Mouse (Mus musculus) bone marrow macrophage, adult 2 months (primary cell): ENCODE measurements around the gene Slc35e4. TPM values are rescaled to one million over a fixed set of nuclear protein-coding genes. Genes with fewer than 3 reads are reported as not detected.

Experiments used
- H3K27ac ChIP-seq: 2 replicates; pipeline ENCODE4 v1.5.1; 2012; ENCODE audit warnings: low read depth, low read length; ENCODE audit not compliant: insufficient read depth
- H3K4me1 ChIP-seq: 2 replicates; pipeline ENCODE4 v1.6.1; 2012; ENCODE audit warnings: low read length; ENCODE audit not compliant: control insufficient read depth, insufficient read depth
- H3K4me3 ChIP-seq: 2 replicates; pipeline ENCODE4 v1.5.1; 2012; ENCODE audit warnings: mild to moderate bottlenecking, low read length, moderate library complexity; ENCODE audit not compliant: insufficient read depth
- CTCF ChIP-seq: IDR thresholded peaks from 2 replicates; pipeline ENCODE4 v1.5.1; 2012; ENCODE audit warnings: low read depth, mild to moderate bottlenecking, low read length, moderate library complexity
- POLR2A ChIP-seq: IDR thresholded peaks from 2 replicates; pipeline ENCODE4 v1.6.1; 2012; ENCODE audit warnings: mild to moderate bottlenecking, low read depth, low read length, borderline replicate concordance
- polyA plus RNA-seq: library from polyadenylated mRNA; stranded (reverse); fragments of >200 nt; gene quantifications from 2 replicates; pipeline ENCODE4 v1.2.4, GENCODE M21; 2012; ENCODE audit not compliant: missing spikeins, insufficient read depth, insufficient read length

Slc35e4 gene
- polyA plus RNA-seq, 1 experiment = 9.7 TPM

- no peak for TF ChIP-seq POLR2A
- no peak for TF ChIP-seq CTCF
- Histone ChIP-seq H3K27ac (no peak overlapping the region), H3K4me3 (no peak overlapping the region), H3K4me1 (0 out of 2 replicates have a peak, but pooled peaks cover 4% of the 10 kb centered on the region)
Measured at GRCm38 (mm10) chr11:3936318-3936717, 21.9 kb upstream of the Slc35e4 start.

- TF ChIP-seq POLR2A = no peak
- TF ChIP-seq CTCF = no peak
- Histone ChIP-seq H3K27ac (no peak overlapping the region), H3K4me1 (peaks cover 13% of the 10 kb centered on the region), H3K4me3 (no peak overlapping the region)
Measured at GRCm38 (mm10) chr11:3935135-3935534, 20.7 kb upstream of the Slc35e4 start.

- H3K4me1 ChIP-seq = peaks cover 21% of the 10 kb centered on the region
- H3K27ac ChIP-seq = no peak overlapping the region
- TF ChIP-seq POLR2A (no peak), CTCF (no peak)
- H3K4me3 ChIP-seq = no peak overlapping the region
Measured at GRCm38 (mm10) chr11:3933756-3934285, 19.4 kb upstream of the Slc35e4 start.

- Histone ChIP-seq H3K27ac (peak within 1 kb of the TSS; percentile 33; the same call in 1 of the 2 replicates), H3K4me3 (peak within 1 kb of the TSS; percentile 63)
- TF ChIP-seq CTCF (no peak), POLR2A (no peak)
Measured at GRCm38 (mm10) chr11:3931511-3932211, 17.2 kb upstream of the Slc35e4 start, which contains the start of gene Tcn2. Gene Tcn2, minus strand, starts transcription at chr11:3932159.

GRCm38 (mm10) chr11:3930931-3931330 is 16.5 kb upstream of the Slc35e4 start:
- TF ChIP-seq POLR2A (no peak), CTCF (no peak)
- peak overlapping the region; percentile 63; the same call in 1 of the 2 replicates for H3K4me3 ChIP-seq
- no peak overlapping the region for H3K27ac ChIP-seq
- H3K4me1 ChIP-seq = peaks cover 21% of the 10 kb centered on the region

More at GRCm38 (mm10) chr11:3931511-3932211, 17.2 kb upstream of the Slc35e4 start, which contains the start of gene Tcn2:
- H3K4me1 ChIP-seq = peaks cover 21% of the 10 kb centered on the region

GRCm38 (mm10) chr11:3930019-3930418 is 15.6 kb upstream of the Slc35e4 start:
- no peak for TF ChIP-seq POLR2A
- no peak for TF ChIP-seq CTCF
- Histone ChIP-seq H3K27ac (no peak overlapping the region; the same call in 1 of the 2 replicates), H3K4me1 (peaks cover 21% of the 10 kb centered on the region), H3K4me3 (no peak overlapping the region)

GRCm38 (mm10) chr11:3925916-3926315 is 11.5 kb upstream of the Slc35e4 start:
- TF ChIP-seq POLR2A = no peak
- no peak for TF ChIP-seq CTCF
- Histone ChIP-seq H3K27ac (no peak overlapping the region), H3K4me3 (no peak overlapping the region), H3K4me1 (peaks cover 16% of the 10 kb centered on the region)

GRCm38 (mm10) chr11:3922731-3923130 is 8.3 kb upstream of the Slc35e4 start:
- Histone ChIP-seq H3K4me1 (no peaks in the 10 kb centered on the region), H3K27ac (no peak overlapping the region), H3K4me3 (no peak overlapping the region)
- TF ChIP-seq CTCF = no peak

GRCm38 (mm10) chr11:3922115-3922514 is 7.7 kb upstream of the Slc35e4 start:
- no peak for TF ChIP-seq POLR2A
- TF ChIP-seq CTCF = no peak

GRCm38 (mm10) chr11:3921281-3921850 is 6.9 kb upstream of the Slc35e4 start:
- no peak overlapping the region for H3K27ac ChIP-seq
- H3K4me1 ChIP-seq = no peaks in the 10 kb centered on the region
- H3K4me3 ChIP-seq = no peak overlapping the region
- peak; percentile 84 for TF ChIP-seq CTCF
- TF ChIP-seq POLR2A = no peak

More at GRCm38 (mm10) chr11:3922115-3922514, 7.7 kb upstream of the Slc35e4 start:
- Histone ChIP-seq H3K27ac (no peak overlapping the region), H3K4me1 (no peaks in the 10 kb centered on the region), H3K4me3 (no peak overlapping the region)
